Mouse (Mus musculus) forelimb bud, embryonic 11.5 days (tissue): ENCODE measurements around the gene Eif4g1.

Source experiments
- DNase-seq: peaks from one replicate; pipeline ENCODE4 v3.0.0-alpha.2; 2012; ENCODE audit warnings: low read depth, low spot score

The Eif4g1 gene

DNA sequence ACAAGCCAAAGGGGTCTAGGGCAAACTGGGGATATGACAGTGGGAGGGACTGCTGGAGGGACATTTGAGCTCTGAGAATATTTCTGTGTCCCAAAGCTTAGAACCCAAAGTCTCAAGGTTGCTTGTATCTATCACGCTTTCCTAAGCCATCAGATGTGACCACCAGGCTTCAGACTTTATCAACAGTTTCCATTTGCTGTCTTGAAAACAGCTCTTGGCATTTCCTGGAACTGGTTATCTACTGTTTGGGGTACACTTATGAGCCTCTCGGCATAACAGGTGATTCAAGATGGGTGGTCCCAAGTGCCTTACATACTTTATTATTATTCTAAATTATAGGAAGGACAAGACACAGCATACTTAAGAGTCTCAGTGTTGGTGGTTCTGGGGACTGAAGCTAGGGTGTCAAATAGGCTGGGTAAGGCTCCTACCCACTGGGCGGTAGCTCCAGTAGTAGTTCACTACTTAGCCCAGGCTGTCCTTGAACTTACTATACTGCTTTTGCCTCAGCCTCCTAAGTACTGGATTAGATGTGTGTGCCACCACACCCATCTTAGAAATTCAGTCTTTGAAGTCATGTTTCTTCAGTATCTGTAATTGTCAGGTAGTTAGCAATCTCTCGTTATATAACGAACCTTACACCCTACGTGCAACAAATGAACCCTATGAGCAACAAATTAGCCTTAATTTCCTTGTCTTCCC, 35.7 kb downstream of the Eif4g1 start:
- DNase-seq: no peak

DNA sequence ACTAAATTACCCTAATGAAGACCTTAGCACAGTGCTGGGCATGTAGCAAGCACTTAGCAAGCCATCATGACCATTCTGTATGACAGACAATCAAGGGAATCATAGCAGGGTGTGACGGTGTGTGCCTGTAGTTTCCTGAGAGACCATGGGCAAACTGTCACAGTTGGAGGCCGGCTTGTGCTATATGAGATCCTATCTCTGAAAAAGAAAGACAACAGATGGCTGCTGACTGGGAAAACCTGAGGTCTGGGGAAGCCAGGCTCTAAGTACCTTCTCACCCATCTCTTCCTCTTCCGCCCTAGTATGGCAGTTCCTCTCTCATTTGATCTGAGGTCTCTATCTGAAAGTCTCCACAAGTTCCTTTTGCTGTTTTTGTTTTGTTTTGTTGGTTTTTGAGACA, 37.7 kb downstream of the Eif4g1 start:
- DNase-seq: no peak

DNA sequence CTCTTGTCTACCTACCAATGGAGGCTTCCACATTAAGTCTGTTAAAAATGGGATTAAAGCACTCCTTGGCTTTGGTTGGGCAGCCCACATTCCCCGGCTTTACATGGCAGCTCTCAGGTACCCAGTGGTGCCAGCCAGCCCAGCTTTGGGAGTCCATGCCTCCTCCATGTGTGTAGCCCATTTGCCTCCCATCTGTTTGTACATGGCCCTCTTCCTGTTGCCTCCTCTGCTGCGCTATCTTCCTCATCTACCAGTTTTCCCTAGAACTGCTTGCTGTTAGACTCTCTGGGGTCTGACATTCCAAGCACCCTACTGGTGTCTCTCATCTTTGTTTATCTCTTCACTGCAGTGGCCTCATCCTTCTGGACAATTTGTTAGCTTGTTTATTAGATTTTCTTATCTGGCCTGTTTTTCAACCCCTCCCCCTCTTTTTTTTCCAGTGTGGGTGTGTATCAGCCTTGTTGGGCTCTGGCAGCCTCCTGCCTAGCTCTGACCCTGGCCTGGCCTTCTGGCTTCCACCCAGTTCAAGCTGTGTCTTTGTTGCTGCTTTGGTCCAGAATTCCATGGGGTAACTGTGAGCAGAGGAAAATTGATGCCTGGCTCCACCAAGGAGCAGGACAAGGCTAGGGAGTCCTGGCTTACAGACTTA, 38.4 kb downstream of the Eif4g1 start:
- DNase-seq: no peak

DNA sequence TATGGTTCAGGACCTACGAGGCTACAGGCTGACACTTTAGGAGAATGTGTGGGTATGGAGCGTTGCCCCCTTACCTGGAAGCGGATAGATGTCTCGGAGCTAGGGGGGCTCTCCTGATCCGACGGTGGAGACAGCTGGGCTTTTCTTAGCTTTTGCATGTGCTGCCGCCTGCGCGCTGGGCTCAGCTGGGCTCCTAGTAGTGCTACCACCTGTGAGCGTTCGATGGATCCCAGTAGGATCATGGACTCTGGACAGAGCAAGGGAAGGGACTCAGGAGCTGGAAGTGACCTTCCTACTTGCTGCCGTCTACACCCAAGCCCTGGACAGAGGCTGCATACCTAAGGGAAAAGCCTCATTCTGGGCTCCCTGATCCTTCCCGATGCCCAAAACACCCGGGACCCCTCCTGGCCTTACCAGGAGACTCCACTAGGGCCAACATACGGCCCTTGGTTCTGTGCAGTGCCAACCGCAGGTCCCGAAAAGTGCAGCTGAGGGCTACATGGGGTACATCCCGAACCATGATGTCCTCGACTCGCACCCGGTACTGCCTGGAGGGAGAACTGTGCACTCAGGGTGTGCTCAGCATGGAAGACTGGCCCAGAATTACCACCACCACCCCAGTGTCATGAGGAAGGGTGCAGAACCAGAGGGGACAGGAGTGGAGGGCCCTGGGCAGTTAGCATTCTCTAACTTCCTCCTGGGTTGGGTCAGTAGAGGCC, 40.3 kb downstream of the Eif4g1 start:
- DNase-seq: no peak

DNA sequence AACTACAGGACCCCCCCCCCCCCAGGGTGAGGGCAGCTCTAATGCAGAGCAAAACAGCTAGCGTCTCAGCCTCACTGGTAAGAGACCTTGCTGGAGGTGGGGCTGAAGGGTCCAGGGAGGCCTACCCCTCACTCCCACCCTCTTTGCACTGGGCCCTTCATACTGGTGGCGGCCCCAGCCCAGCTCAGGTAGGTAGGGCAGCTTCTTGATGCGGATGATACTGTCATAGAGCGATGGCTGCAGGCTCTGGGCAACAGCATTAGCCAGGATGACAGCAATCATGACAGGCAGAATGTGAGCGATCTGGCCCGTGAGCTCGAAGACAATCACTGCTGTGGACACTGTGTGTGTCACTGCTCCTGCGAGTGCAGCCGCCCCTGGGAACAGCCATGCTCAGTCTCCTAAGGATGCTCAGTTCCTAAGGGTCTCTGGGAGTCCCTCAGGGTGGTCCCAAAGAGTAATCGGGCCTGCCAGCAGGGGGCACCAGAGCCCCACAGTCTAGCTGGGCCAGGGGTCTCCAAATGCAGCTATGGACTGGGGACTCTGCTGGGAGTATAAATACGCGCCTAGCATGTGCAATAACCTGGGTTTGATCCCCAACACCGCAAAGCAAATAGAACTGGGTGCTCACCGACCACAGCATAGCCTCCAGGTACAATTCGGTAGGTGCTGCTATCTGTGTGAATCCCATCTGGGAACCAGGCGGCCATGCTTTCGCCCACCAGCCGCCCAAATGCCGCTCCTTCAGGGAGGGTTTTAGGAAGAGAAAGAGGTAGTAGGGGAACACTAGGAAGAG, 41.0 kb downstream of the Eif4g1 start:
- DNase-seq: no peak

DNA sequence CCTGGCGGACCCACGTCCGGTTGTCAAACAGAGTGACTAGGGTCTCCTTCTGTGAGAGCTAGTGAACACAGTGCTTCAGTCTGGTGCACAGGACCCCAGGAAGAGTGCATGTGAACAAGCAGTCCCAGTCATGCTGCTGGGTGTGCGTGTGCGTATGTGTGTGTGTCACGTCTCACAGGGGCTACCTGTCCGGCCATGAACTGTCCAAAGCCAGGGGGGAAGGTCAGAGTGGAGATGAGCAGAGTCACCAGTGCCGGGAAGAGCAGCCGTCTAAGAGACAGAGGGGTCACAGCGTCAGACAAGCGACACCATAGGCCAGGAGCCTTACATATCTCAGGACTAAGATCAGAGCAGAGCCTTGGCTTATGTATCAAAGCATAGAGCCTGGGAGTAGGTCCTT, 42.3 kb downstream of the Eif4g1 start:
- DNase-seq: no peak

DNA sequence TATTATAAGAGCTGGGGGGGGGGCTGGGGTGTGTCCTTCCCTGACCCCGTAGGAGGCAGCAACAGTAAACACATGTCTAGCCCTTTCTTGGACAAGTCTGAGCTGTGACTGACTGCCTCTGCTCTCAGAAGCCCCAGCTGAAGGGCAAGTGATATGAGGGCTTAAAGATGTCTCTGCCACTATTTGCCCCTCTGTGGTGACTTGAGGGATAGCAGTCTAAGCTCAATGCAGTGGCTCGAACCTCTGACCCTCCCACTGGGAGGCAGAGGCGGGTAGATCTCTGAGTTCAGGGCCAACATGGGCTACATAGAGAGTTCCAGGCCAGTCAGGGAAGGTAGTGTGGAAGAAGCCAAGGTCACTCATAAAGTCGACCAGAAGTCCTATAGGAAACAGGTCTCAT, 42.7 kb downstream of the Eif4g1 start:
- DNase-seq: no peak

DNA sequence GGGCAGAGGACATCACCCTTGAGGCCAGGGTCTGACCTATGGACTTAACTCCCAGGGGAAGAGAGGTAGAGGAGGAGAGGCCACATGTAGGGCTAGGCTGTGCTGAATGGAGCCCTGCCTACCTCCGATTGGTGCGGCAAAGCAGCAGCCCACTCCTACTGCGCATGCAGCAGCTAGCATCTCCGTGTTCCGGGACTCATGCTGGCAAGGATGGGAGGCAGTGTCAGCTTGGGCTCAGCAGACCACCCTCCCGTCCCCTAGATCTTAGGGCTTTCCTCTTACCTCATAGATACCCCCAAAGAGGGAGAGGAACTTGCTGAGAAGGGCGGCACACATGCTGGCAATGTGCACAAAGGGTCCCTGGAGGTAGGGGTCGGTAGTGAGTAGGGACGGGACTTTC, 44.1 kb downstream of the Eif4g1 start:
- DNase-seq: no peak

DNA sequence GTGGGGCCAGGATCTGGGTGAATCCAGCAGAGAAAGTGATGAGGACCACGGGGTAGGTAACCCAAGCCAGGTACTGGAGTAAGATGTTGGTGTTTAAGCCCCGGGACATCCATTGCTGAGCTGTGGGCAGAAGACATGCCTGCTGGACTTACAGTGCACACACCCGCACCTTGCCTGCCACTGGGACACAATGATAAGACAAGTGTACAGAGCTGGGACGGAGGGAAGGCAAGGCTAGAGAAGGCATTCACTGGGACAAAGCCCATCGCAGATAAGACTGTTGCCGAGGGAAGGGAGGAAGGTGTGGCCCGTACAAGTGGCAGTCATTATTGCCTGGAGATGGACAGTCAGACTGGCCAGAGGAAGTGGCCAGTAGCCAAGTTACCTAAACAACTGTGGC, 44.8 kb downstream of the Eif4g1 start:
- no peak for DNase-seq

DNA sequence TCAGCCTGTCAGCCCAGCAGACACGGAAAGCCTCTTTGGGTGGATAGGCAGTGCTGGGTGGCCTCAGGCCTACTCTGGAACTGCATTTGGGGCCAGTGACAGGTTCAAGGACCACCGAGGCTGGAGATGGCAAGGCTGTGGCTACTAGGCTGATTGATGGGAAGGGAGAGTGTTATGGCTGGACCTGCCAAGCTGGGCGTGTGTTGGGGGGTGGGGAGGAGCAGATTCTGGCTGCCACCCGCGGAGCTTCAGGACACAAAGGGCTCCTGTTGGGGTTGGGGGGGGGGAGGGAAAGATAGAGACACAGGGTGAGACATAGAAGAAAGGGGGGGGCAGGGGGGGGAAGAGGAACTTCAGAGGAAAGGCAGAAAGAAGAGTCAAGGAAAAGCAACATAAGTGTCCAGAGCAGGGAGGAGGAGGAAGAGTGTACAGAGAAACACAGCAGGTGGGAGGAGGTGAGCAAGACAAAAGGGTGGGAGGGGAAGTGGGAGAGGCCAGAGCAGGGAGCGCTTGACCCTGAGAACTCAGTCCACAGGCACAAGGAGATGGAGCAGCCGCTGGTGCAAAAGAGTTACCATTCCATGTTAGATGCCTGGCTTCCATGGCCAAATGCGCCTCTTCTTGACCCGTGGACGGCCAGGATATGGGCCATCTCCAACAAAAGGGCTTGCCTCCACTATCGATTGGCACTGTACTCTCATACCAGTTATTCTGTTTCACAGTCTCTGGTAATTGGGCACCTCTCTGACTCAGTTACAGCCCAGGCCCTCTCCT, 46.4 kb downstream of the Eif4g1 start:
- no peak for DNase-seq

DNA sequence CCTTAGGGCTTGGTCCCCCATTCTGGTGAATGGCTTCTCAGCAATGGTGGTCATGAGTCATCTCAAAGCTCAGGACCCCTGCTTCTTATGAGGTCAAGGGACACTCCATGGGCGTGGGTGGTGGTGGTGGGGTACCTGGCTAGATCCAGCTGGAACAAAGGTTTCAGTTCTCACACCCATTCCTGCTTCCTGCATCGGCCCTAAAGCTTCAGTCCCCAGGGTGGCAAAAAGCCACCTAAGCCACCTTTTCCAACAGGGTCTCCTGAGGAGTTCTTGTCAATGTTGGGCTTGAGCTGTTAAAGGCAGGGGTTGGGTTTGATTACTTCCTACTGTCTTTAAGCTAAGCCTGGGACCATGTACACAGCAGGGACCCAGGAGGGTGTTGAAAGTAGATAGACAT, 47.0 kb downstream of the Eif4g1 start:
- DNase-seq: no peak

DNA sequence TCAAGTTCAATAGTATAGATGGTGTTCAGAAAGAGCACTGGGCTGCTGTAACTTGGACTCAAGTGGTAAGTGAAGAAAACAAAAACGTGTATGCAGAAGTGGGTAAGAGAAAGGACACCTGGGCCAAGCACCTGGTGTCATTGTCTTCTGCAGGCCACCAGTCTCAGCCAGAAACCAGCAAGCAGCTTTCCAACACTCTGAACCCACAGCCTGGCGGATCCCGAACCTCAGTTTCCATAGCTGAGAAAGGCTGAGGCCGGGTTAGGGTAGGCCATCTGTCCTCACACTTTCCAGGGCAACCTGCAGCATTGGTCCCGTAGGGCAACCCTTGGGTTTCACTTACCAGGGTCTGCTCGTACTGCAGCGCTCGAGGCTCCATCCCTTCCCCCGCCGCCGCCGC, 47.5 kb downstream of the Eif4g1 start:
- no peak for DNase-seq

DNA sequence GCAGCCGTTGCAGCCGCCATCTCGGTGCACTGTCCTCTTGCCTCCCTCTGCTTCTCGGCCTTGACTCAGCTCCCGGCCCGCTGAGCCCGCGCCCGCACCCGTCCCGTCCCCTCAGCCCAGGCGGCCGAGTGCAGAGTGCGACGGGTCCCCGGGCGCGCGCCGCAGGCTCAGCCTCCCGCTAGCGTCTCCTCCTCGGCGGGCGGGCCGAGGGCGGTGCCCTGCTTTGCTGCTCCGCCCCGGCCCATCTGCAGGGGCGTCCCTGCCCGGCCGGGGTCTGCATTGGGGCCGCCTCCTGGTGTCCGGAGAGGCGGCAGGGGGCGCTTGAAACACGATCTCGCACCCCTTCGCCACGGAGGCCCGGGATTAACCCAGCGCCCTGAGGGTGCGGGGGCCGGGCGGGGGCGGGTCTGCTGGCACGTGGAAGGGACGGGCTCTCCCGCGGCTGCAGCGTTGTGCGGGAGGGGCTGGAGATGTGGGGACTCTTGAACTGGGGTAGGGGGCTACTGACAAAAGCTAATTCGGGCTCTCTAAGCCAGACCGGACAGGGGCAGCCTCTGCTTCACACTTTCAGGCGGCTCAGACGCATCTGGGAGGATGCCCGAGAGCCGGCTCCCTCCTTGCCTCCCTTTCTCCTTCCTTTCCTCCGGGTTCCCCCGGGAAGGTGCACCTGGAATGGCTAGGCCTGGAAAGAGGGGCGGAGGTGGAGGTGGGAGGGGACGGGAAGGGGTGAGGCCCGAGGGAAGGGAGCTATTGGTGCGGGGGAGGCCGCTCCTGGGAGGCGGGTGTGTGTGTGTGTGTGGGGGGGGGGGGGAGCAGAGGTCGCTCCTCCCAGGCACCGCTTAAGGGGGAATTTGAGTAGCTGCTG, 48.1 kb downstream of the Eif4g1 start:
- peak; percentile 78 for DNase-seq

DNA sequence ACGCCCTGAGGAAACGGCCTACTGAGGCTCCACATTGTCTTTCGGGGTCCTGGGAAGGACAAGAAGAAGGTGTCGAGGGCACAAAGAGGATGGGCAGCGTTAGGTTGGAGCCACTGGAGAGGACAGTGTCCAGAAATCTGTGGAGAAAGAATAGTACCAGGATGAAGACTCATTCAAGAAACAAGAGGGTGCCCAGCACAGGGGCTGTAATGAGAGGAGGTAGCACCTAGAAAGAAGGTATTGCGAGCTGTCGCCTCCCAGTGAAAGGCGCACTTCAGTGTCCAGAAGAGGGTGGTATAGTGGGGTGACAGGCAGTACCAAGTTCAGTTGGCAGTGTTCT, 48.7 kb downstream of the Eif4g1 start:
- no peak for DNase-seq

DNA sequence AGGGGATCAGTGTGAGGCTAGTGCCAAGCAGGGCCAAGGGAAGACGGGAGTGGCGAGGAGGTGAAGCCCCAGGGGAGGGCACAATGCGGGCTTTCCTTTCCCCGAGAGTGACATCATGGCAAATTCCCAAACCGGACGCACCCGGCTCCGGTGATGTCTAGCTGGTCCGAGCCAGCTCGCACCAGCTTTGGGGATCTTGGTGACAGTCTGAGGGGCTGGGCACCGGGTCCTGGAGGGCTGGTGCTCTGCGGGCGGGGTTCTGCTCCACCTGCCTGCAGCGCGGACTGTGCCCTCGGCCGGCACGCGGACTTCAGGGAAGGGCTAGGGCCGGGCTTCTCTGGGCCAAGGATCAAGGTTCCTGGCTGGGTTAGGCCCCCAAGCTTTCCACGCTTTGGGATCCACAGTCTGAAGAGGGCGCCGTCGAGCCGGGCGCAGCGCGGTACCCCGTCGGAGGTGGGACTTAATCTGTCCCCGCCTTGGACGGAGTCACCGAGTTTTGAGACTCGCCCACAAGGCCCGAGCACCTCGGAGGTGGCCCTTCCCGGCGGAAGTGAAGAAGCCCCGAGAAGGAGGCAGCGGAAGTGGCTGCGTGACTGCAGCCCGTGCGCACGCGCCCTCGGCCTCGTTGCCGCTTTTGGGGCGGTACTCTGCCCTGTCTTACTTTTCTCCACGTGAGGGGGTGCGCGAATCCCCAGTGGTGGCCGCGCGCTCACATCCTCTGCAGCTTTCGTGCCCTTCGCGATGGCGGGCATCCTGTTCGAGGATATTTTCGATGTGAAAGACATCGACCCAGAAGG, 49.3 kb downstream of the Eif4g1 start, which contains the start of the genes Polr2h and Clcn2:
Polr2h (plus strand) TSS at position 485 of the 797 bp plus-strand sequence.
Clcn2 (minus strand) TSS at position 566 of the 797 bp plus-strand sequence.
- DNase-seq: peak; percentile 94

DNA sequence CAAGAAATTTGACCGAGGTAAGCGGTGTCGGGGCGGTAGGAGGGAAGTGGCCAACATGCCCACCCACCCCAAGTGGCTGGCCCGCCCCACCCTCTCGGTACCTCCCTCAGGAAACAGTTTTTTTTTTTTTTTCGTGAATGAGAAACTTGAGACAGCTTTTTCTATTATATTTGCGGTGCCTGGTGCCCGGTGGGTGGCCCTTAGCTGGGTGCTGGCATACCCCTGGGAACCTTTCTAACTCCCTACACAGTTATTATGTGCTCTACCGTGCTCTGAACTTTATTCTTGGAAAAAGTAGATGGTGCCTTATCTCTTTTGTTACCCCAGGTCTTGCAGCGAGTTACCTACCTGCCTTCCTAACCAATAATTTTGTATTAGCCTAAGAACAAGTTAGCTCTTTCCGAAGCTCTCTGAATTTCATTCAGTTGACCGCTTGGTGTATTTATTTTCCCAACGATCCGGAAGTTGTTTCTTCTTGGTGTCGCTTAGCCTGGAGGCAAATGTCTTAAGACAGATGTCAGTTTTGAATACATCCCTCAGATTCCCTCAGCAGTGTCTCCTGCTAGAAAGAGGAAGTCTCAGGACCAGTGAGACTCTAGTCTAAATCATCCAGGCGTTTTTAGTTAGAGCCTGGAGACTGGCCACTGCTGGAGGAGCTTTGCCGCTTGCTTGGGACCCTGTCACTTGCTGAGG, 50.0 kb downstream of the Eif4g1 start:
- DNase-seq: no peak

DNA sequence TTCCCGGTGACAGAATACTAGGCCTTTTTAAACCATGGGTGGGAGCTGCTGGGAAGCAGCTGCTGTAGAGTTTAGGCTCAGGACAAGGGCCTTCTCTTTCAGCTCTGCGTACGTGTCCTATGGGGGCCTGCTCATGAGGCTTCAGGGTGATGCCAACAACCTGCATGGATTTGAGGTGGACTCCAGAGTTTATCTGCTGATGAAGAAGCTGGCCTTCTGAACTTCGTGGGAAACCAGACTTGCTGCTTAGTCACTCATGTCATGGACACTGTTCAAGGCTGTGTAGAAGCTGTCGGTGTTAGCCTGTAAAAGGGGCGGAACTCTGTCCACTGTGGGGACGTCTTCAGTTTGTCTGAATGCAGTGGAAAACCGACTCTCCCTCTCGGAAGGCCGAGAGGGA, 53.7 kb downstream of the Eif4g1 start:
- no peak for DNase-seq

DNA sequence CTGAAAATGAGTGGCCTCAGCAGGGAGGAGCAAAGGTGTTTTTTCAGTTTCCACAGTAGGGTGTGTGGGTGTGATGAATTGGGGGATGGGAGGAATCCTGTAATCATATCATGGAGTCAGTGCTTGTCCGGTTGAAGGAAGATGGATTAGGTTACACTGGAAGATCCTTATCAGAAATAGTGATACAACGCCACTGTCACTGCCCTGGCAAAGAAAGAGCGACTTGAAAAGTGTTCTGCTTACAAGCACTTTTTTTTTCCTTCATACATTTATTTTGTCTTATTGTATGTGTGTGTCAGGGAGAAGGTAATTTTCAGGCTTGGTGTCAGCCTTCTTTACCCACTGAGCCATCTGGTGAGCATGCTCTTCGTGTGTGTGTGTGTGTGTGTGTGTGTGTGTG, 54.6 kb downstream of the Eif4g1 start:
- DNase-seq: no peak

DNA sequence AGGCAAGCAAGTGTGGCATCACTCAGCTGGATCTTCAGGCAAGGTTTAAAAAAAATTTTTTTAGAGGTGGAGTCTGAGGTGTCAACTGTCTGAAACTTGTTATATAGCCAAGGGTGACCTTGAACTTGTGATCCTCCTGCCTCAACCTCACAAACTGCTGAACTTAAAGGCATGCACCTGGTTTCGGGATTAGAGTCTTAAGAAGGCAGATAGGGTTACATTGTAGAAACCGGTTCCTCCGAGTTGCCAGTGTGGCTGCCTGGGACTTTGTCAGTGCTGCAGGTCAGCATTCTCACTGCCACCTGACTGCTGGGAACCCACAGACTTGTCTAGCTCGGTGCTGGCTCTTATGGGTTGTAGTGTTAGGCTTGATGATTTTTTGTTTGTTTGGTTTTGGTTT, 55.1 kb downstream of the Eif4g1 start:
- DNase-seq: no peak
